Mouse (Mus musculus) spleen, adult 2 months (tissue): Measurements from ENCODE around the gene Hrh1. TPM values are rescaled to one million over a fixed set of nuclear protein-coding genes. Genes with fewer than 3 reads are reported as not detected.
"Not testable (repeated sequence)": the region's sequence is repeated elsewhere in the genome, so short reads cannot be mapped to it uniquely, and the experiment has no call there.

Experiments used
- DNase-seq, 2 experiments: peaks; one replicate each; pipeline versions ENCODE4 v3.0.0 to v3.0.0-alpha.2; 2012 to 2021; ENCODE audit warnings: low spot score in 2 of 2, low read depth in 1 of 2
- H3K27ac ChIP-seq: fragments of 200-500 bp; 2 replicates; pipeline ENCODE4 v1.5.1; 2012; ENCODE audit warnings: low read length, inconsistent platforms; ENCODE audit not compliant: insufficient read depth
- H3K27me3 ChIP-seq: fragments of 200-500 bp; 2 replicates; pipeline ENCODE4 v1.6.1; 2012; ENCODE audit warnings: mild to moderate bottlenecking, moderate library complexity, low read length, inconsistent platforms; ENCODE audit not compliant: control insufficient read depth, insufficient read depth
- H3K36me3 ChIP-seq: fragments of 200-500 bp; 2 replicates; pipeline ENCODE4 v1.6.1; 2012; ENCODE audit warnings: mild to moderate bottlenecking, low read length, inconsistent platforms; ENCODE audit not compliant: control insufficient read depth, insufficient read depth
- H3K4me1 ChIP-seq: fragments of 200-500 bp; 2 replicates; pipeline ENCODE4 v1.6.1; 2011; ENCODE audit warnings: inconsistent platforms; ENCODE audit not compliant: control insufficient read depth, insufficient read depth, insufficient read length
- H3K4me3 ChIP-seq: fragments of 200-500 bp; 2 replicates; pipeline ENCODE4 v1.5.1; 2011; ENCODE audit warnings: mild to moderate bottlenecking, inconsistent platforms; ENCODE audit not compliant: insufficient read depth, insufficient read length; ENCODE audit errors: extremely low read depth
- CTCF ChIP-seq: fragments of 200-500 bp; IDR thresholded peaks from 2 replicates; pipeline ENCODE4 v1.5.1; 2011; ENCODE audit warnings: mild to moderate bottlenecking, inconsistent platforms; ENCODE audit not compliant: insufficient read depth, insufficient read length, insufficient replicate concordance; ENCODE audit errors: extremely low read depth
- POLR2A ChIP-seq: fragments of 200-500 bp; IDR thresholded peaks from 2 replicates; pipeline ENCODE4 v1.6.1; 2011; ENCODE audit warnings: low read depth, low read length, inconsistent platforms
- WGBS: fragments of 180-500 bp; shearing (Covaris S2); methylation state at CpG from one replicate; pipeline ENCODE4 v1.1.7; 2018; 5-methylcytosine and 5-hydroxymethylcytosine counted together
- polyA plus RNA-seq: library from polyadenylated mRNA; depleted of rRNA; stranded (reverse); fragments of >200 nt; gene quantifications from 2 replicates; pipeline ENCODE4 v1.2.3, GENCODE M21; 2012; rRNA removed

Hrh1 gene
- polyA plus RNA-seq, 1 experiment = 0.88 TPM

- no peak overlapping the region for H3K27ac ChIP-seq
- no peaks in the 10 kb centered on the region for H3K36me3 ChIP-seq
- no peak for DNase-seq
- WGBS = 90% methylated on average over 16 of the region's 16 CpGs
- H3K4me3 ChIP-seq = no peak overlapping the region
- TF ChIP-seq POLR2A (no peak), CTCF (no peak)
- H3K27me3 ChIP-seq = no peaks in the 10 kb centered on the region
- no peaks in the 10 kb centered on the region for H3K4me1 ChIP-seq
Measured at GRCm38 (mm10) chr6:114479644-114480410, 82.1 kb downstream of the Hrh1 start.

GRCm38 (mm10) chr6:114489371-114489770 is 91.6 kb downstream of the Hrh1 start:
- 84% methylated on average over 3 of the region's 3 CpGs for WGBS
- no peaks in the 10 kb centered on the region for H3K4me1 ChIP-seq
- no peaks in the 10 kb centered on the region for H3K27me3 ChIP-seq
- no peak overlapping the region for H3K4me3 ChIP-seq
- H3K27ac ChIP-seq = no peak overlapping the region
- H3K36me3 ChIP-seq = no peaks in the 10 kb centered on the region
- DNase-seq = no peak
- TF ChIP-seq CTCF (no peak), POLR2A (no peak)

- H3K27me3 ChIP-seq, H3K4me3 ChIP-seq, H3K27ac ChIP-seq, H3K4me1 ChIP-seq, H3K36me3 ChIP-seq, DNase-seq: not testable (repeated sequence)
- WGBS = 60% methylated on average over 10 of the region's 10 CpGs
Measured at GRCm38 (mm10) chr6:114492588-114492987, 94.9 kb downstream of the Hrh1 start.

- WGBS = 40% methylated on average over 11 of the region's 12 CpGs
- H3K36me3 ChIP-seq = not testable (repeated sequence)
Measured at GRCm38 (mm10) chr6:114494987-114495386, 97.3 kb downstream of the Hrh1 start.

GRCm38 (mm10) chr6:114514038-114514437 is 116.3 kb downstream of the Hrh1 start:
- not testable (repeated sequence) for H3K4me3 ChIP-seq, H3K27ac ChIP-seq, H3K36me3 ChIP-seq, H3K4me1 ChIP-seq, H3K27me3 ChIP-seq, DNase-seq
- 51% methylated on average over 16 of the region's 17 CpGs for WGBS

More at GRCm38 (mm10) chr6:114494987-114495386, 97.3 kb downstream of the Hrh1 start:
- H3K27ac ChIP-seq, H3K4me3 ChIP-seq, H3K27me3 ChIP-seq, DNase-seq, H3K4me1 ChIP-seq: not testable (repeated sequence)

GRCm38 (mm10) chr6:114528709-114529108 is 131.0 kb downstream of the Hrh1 start:
- WGBS = 30% methylated on average over 3 of the region's 12 CpGs
- H3K27me3 ChIP-seq, H3K27ac ChIP-seq, H3K4me3 ChIP-seq, DNase-seq, H3K4me1 ChIP-seq, H3K36me3 ChIP-seq: not testable (repeated sequence)

Other genes with a start within 250 kb of the Hrh1 start
- gene Slc6a1, start 115.3 kb upstream of the Hrh1 start, polyA plus RNA-seq = 0.61 and 1.4 TPM in 2 replicates
- gene Atg7, start 245.2 kb downstream of the Hrh1 start, polyA plus RNA-seq = 11.7 and 13.2 TPM in 2 replicates